Mouse (Mus musculus): ENCODE measurements around the gene S100a16.

DNA sequence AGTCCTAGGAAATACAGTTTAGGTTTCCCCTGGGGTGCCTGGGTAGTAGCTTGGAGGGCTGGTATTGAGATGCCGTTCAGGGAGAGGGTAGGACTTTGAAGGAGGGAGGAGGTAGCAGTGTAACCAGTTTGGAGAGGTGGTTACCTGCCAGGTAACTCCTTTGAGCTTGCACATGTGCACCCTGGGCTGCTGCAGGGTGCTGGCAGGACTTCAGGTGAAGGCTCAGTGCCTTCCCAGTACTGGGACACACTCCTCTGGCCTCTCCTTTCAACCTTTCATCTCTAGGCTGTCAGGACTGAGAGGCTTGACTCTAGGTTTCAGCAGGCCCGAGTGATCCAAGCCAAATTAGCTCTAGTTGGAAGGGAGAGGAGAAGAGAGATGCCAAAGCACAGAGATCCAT is 11.0 kb upstream of the S100a16 start:
- TF ChIP-seq MYOD1 (IDR thresholded peaks at IDR 0.05; ENCODE audit: control insufficient read depth in 1 of 3, insufficient read length in 2 of 3, low read depth in 2 of 3) (no peak), REST (IDR thresholded peaks at IDR 0.05; ENCODE audit: insufficient read depth, insufficient read length) (no peak), E2F4 (IDR thresholded peaks at IDR 0.05; ENCODE audit: insufficient read depth) (no peak), TCF12 (IDR thresholded peaks at IDR 0.05; ENCODE audit: insufficient read depth, poor library complexity, severe bottlenecking) (no peak), USF1 (IDR thresholded peaks at IDR 0.05; ENCODE audit: low read depth) (no peak), POLR2A (IDR thresholded peaks at IDR 0.05; ENCODE audit: insufficient read length, low read depth) (no peak), MYOG (IDR thresholded peaks at IDR 0.05; ENCODE audit: control insufficient read depth in 1 of 3, insufficient read depth in 1 of 3, insufficient read length in 2 of 3, low read depth in 2 of 3) (no peak), SRF (IDR thresholded peaks at IDR 0.05; ENCODE audit: control insufficient read depth, insufficient read length, low read depth) (no peak), CEBPB (IDR thresholded peaks at IDR 0.05; ENCODE audit: insufficient read depth, poor library complexity, severe bottlenecking) (no peak), MAX (IDR thresholded peaks at IDR 0.05; ENCODE audit: low read depth) (no peak), POLR2AphosphoS2 (IDR thresholded peaks at IDR 0.05; ENCODE audit: insufficient read length, low read depth) (no peak)

Measured in myocyte (in vitro differentiated cells).